Mouse (Mus musculus): Measurements from ENCODE around the gene Nt5c2.
"Not testable (repeated sequence)": the region's sequence is repeated elsewhere in the genome, so short reads cannot be mapped to it uniquely, and the experiment has no call there.

The Nt5c2 gene

DNA sequence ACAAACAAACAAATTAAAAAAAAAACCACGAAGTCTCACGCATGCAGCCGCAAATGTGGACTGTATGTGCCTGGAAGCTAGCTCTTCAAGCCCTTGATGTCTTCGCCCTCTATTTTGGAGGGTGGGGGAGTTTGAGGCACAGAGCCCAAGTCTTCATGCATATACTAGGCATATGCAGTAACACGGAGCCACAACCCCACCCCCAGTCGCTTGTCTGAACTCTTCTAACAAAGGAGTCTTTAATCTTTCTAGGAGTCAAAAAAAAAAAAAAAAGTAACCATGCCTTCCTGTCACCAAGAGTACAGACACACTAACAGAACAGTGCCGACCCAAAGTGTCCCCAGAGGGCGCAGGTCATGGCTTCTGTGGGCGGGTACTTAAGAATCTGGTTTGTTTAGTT, 1.0 kb upstream of the Nt5c2 start:
- DNase-seq, result no peak

DNA sequence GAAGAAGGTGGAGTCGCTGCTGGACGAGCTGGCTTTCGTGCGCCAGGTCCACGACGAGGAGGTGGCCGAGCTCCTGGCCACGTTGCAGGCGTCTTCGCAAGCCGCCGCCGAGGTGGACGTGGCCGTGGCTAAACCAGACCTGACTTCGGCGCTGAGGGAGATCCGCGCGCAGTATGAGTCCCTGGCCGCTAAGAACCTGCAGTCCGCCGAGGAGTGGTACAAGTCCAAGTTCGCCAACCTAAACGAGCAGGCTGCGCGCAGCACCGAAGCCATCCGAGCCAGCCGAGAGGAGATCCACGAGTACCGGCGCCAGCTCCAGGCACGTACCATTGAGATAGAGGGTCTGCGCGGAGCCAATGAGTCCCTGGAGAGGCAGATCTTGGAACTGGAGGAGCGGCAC, 443 bp upstream of the Nt5c2 start:
- DNase-seq, result no peak

- DNase-seq, result no peak
Measured at GRCm38 (mm10) chr19:47014159-47014446, 850 bp downstream of the Nt5c2 start.

DNA sequence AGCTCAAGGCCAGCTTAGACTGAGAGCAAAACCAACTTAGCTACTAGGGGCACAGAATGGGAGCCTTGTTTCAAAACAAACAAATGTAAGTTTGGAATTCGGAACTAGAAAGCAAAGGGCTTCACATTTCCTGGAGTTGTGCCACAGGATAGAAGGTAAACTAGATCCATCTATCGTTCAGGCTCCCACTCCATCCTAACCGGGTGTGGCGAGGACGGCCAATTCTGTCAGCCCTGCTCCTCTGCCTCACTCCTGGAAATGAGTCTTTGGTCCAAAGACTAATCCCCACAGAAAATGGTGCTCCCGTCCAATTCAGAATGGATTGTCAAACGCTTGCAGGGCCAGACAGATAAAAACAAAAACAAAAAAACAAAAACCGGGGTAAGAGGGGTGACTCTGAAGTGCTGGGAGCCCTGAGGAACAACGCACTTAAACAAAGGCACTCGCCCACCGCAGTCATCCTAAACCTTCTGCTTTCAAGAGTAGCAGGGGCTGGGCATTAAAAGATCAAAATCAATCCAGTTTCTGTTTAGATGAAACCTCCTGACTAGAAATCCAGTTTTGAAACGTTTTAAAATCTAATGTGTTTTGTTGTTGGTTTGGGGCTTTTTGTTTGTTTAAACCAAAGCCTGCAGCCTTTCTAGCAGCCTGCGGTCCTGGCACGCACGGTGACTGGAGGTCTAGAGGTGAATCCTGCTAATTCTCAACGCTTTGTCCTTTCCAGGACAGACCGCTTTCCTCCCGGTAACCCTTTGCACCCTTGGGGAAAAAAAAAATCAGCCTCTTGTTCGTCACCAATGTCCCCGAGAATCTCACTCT, 1.4 kb downstream of the Nt5c2 start:
- DNase-seq, result no peak

GRCm38 (mm10) chr19:47012521-47013130, 2.3 kb downstream of the Nt5c2 start:
- no peak for DNase-seq

DNA sequence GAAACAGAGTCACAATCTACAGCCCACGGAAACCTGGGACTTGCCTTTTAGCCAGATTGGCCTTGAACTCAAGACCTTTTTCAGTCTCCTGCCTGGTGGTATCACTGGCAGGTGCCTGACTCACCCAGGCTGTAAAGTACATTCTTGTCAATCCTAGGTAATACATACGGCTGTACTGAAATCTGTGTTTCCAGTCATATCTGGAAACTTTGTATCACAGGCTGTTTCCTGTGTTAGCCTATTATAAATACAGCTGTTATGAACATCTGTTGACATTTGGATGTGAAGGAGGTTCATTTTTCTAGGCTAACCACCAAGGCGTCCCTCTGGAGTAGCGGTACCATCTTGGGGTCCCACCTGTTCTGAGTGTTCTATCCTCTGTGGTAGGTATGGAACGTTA, 5.0 kb downstream of the Nt5c2 start:
- DNase-seq, result no peak

- DNase-seq, result no peak
Measured at GRCm38 (mm10) chr19:47009420-47009819, 5.5 kb downstream of the Nt5c2 start.

GRCm38 (mm10) chr19:47006321-47006720, 8.6 kb downstream of the Nt5c2 start:
- DNase-seq, result no peak

GRCm38 (mm10) chr19:47005873-47006272, 9.1 kb downstream of the Nt5c2 start:
- no peak for DNase-seq

GRCm38 (mm10) chr19:47003742-47004511, 11.0 kb downstream of the Nt5c2 start:
- DNase-seq, result no peak

- DNase-seq, result not testable (repeated sequence)
Measured at GRCm38 (mm10) chr19:47000357-47000756, 14.6 kb downstream of the Nt5c2 start.

GRCm38 (mm10) chr19:46999753-47000152, 15.2 kb downstream of the Nt5c2 start:
- DNase-seq, result no peak

DNA sequence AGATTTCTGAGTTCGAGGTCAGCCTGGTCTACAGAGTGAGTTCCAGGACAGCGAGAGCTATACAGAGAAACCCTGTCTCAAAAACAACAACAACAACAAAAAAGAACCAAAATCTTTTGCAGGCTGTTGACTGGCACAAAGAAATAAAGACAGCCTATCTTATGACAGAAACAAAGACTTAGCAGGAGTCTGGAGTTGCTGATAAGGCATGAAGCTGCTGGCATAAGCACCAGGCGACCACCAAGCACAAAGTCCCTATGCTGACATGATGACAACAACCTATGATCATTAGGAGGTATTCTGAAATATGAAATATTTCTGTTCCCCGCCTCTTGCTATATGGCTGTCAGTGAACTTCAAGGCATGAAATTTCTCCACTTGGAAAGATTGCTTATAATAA, 16.0 kb downstream of the Nt5c2 start:
- no peak for DNase-seq

DNA sequence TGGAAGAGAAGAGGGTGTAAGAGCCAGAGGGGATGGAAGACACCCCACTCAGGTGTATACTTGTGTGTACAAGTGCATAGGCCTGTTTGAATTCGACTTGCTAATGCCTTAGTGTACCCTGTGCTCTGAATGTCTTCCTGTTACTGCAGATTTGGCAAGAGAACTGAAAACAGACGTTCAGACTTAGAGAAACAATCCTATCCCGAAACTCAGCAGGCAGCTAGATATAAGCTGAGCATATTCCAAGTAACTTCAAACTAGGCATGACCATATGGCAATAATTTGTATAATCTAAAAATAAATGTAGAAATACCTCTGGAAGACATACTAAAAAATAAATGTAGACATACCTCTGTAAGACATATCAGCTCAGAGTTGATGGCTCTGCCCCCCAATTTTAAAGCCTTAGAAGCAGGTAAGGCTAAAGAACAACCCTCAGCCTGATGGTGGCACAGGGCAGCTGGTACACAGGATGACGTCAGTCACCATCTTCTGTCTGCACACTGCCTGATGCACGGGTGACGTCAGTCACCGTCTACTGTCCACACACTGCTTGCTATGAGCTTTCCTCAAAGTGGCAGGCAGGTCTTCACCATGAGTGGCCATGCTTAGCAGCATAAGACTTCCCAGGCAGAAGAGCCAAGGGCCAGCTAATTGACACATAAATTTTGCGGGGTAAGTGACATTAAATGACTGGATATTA, 16.6 kb downstream of the Nt5c2 start:
- DNase-seq, result no peak

DNA sequence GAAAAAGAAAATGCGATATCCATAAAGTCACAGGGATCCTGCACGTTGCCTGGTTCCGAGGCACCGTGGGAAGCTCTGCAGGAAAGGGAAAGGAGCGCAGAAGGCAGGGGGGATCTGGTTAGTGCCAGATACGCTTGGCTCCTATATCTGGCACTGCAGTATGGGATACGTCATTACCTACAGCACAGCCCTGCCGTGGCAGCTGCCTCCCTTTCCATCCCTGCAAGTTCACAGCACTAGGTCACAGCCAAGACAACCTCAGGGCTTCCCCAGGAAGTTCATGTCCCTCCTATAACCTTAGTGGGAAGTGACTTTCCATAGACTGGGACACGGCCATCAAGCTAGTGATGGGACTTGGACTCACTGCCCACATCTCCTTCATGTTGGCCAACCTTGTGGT, 18.9 kb downstream of the Nt5c2 start:
- DNase-seq, result no peak

DNA sequence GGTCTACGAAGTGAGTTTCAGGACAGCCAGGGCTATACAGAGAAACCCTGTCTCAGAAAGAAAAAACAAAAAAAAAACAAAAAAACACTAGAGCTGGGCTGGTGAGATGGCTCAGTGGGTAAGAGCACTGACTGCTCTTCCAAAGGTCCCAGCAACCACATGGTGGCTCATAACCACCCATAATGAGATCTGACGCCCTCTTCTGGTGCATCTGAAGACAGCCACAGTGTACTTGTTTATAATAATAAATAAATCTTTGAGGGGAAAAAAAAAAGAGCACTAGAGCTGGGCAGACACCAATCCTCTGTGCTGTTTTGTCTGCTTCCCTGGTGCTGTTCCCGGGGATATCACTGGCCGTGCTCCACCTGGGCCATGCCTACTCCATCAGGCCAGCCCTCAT, 22.6 kb downstream of the Nt5c2 start:
- not testable (repeated sequence) for DNase-seq

- peak; percentile 48 to 59 for DNase-seq
Measured at GRCm38 (mm10) chr19:46991145-46991544, 23.8 kb downstream of the Nt5c2 start.

DNA sequence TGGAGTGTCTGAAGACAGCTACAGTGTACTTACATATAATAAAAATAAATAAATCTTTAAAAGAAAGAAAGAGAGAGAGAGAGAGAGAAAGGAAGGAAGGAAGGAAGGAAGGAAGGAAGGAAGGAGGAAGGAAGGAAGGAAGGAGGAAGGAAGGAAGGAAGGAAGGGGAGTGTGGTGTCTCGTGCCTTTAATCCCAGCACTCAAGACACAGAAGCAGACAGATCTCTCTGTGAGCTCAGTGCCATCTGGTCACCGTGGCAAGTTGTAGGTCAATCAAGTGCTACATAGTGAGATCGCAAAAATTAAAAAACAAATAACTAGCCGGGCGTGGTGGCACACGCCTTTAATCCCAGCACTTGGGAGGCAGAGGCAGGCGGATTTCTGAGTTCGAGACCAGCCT, 24.3 kb downstream of the Nt5c2 start:
- DNase-seq, result not testable (repeated sequence)

DNA sequence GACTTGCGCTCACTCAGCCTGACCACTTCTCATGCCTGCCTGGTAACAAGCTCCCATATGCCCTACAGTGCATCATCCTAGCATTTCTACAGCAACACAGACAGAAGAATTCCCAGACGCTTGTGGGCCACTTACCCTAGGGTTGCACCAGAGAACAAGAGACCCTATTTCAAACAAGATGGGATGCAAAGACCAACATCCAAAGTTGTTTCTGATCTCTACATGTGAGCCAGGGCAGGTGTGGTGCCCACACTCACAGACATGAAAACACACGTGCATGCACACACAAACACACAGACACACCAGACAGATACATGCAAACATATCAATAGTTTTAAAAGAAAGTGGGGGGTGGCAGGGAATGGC, 24.8 kb downstream of the Nt5c2 start:
- no peak for DNase-seq

DNA sequence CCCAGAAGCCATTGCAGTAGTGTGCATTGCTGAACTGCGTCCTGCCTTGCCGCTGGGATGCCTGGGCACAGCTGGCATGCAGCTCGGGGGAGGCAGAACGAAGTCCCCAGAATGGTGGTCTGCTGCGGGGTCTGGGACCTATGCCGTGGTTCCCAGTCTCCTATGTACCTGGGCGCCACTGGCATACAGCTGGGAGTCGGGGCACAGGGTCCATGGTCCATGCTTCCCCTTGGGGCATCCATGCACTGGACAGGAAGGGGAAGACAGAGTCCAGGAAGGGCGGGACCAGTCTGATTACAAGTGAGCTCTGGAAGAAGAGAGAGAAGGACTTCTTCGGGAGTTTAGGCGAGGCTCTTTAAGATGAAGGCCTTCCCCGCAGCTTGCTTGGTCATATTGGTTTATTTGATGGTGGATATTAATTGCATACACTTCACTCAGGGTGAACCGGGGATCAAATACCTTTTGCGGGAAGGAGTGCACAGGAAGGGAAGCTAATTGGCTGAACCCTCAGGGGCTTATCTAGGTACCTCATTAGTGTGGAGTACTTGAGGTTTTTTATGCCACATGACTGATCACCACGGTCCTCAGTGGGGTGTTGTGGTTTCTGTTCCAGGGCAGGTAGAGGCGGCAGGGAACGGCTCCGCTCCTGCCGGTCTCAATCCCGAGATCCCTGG, 25.3 kb downstream of the Nt5c2 start:
- no peak for DNase-seq

GRCm38 (mm10) chr19:46988231-46989087, 26.5 kb downstream of the Nt5c2 start:
- DNase-seq, result peak in 1 of 2 experiments; percentile 43

DNA sequence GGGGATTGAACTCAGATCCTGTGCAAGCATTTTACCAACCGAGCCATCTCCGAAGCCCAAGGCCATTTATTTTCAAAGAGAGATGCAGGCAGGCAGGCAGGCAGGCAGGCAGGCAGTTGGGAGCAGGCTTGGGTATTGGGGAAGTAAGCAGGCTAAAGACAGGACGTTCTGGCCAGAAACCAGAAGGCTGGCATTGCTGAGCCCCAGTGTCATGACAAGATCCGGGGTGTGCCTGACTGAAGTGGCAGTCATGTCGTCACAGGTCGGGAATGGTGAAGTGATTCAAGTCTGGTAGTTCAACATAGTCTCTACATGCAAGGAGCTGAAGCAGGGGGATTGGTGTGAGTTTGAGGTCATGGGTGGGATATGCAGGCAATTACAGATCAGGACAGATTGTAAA, 27.3 kb downstream of the Nt5c2 start:
- DNase-seq, result no peak
